Mouse (Mus musculus) embryonic facial prominence, embryonic 14.5 days (tissue): Measurements from ENCODE around the gene Crb2. TPM values are rescaled to one million over a fixed set of nuclear protein-coding genes. Genes with fewer than 3 reads are reported as not detected.

Experiments used
- ATAC-seq: fragments of 200-750 bp; cut with Nextera tagmentation; 2 replicates; pipeline ENCODE4 v1.8.0; 2017; ENCODE audit warnings: low read depth, moderate number of reproducible peaks, moderate TSS enrichment
- DNase-seq: peaks from one replicate; pipeline ENCODE4 v3.0.0-alpha.2; 2015; ENCODE audit warnings: low spot score
- H3K27ac ChIP-seq: fragments of 300-500 bp; sonication (generic); replicated peaks from 2 replicates; pipeline ENCODE4 v1.5.1; 2014; ENCODE audit warnings: low read depth, mild to moderate bottlenecking, low read length, moderate library complexity
- H3K27me3 ChIP-seq: fragments of 300-500 bp; sonication (generic); replicated peaks from 2 replicates; pipeline ENCODE4 v1.6.1; 2014; ENCODE audit warnings: low read length; ENCODE audit not compliant: control insufficient read depth, insufficient read depth
- H3K36me3 ChIP-seq: fragments of 300-500 bp; sonication (generic); 2 replicates; pipeline ENCODE4 v1.6.1; 2014; ENCODE audit warnings: low read length, mixed read lengths; ENCODE audit not compliant: control insufficient read depth, insufficient read depth
- H3K4me1 ChIP-seq: fragments of 300-500 bp; sonication (generic); 2 replicates; pipeline ENCODE4 v1.6.1; 2014; ENCODE audit warnings: antibody characterized with exemption, low read length; ENCODE audit not compliant: control insufficient read depth, insufficient read depth
- H3K4me2 ChIP-seq: fragments of 300-500 bp; sonication (generic); 2 replicates; pipeline ENCODE4 v1.6.1; 2014; ENCODE audit warnings: low read depth, mild to moderate bottlenecking, low read length, moderate library complexity, mixed read lengths
- H3K4me3 ChIP-seq: fragments of 300-500 bp; sonication (generic); 2 replicates; pipeline ENCODE4 v1.5.1; 2014; ENCODE audit warnings: low read depth, mild to moderate bottlenecking, low read length
- H3K9ac ChIP-seq: fragments of 300-500 bp; sonication (generic); 2 replicates; pipeline ENCODE4 v1.6.1; 2014; ENCODE audit warnings: low read depth, mild to moderate bottlenecking, low read length, moderate library complexity, mixed read lengths
- H3K9me3 ChIP-seq: fragments of 300-500 bp; sonication (generic); 2 replicates; pipeline ENCODE4 v1.6.1; 2016; ENCODE audit warnings: low read length; ENCODE audit not compliant: control insufficient read depth
- WGBS: fragments of 180-500 bp; shearing (Covaris S2); extraction: QIAGEN DNeasy Blood & Tissue Kit; methylation state at CpG from one replicate; pipeline ENCODE4 v1.1.7; 2014; 5-methylcytosine and 5-hydroxymethylcytosine counted together
- polyA plus RNA-seq: library from polyadenylated mRNA; unstranded; fragments of >200 nt; fragmentation: Nextera tagmentation; extraction: Ambion mirVana; gene quantifications from 2 replicates; pipeline ENCODE4 v1.2.1, GENCODE M21; 2014

Gene Crb2
- polyA plus RNA-seq, 1 experiment from 2014 or later: 0.18 TPM

DNA sequence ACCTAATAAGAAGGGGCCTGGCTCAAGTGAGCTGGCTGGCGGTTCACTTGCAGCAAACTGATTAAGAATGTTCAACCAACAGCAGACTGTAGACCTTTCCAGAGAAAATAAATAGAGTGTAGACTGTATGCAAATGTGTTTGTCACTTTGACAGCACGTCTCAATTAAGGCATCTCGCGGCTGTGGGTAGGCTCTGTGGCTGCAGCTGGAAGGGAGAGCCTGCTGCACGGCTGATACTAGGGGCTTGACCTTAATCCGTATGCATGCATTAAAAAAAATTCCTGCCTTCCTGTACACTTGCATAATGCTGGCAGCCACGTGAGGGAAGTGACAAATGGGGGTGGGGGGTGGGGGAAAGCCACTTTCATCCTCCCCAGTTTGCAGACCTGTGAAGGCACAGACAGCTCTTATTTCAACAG is 66.1 kb downstream of the Crb2 start:
- H3K9me3 ChIP-seq: no peaks in the 10 kb centered on the region
- DNase-seq: peak; percentile 69
- WGBS: 11% methylated on average over 7 of the region's 7 CpGs
- peak; percentile 50; the same call in 1 of the 2 replicates for ATAC-seq
- H3K4me2 ChIP-seq: no peak overlapping the region
- H3K36me3 ChIP-seq: peaks cover 13% of the 10 kb centered on the region; the same call in 1 of the 2 replicates
- H3K4me1 ChIP-seq: peaks cover 9% of the 10 kb centered on the region
- H3K27me3 ChIP-seq: no peaks in the 10 kb centered on the region
- no peak overlapping the region for H3K4me3 ChIP-seq
- peak overlapping the region; percentile 30; the same call in 1 of the 2 replicates for H3K9ac ChIP-seq
- H3K27ac ChIP-seq: peak overlapping the region; percentile 33

DNA sequence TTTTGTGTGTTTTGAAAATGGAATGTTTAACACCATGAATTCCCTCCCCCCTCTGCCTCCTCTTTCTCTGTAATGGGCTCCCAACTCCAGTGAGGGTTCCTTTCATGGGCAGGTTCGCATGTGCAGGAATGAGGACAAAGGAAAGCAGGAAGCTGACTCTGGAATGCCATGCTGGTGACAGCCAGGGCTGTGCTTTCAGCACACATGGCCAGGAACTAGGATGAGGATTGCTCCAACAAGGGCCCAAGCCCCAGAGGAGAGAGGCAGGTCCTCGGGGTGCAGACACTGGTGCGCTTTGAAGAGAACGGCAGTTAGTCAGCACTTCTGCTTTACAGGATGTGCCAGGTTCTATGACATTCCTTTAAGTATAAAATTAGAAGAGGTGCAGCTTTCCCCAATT is 66.7 kb downstream of the Crb2 start:
- 23% methylated on average over 4 of the region's 4 CpGs for WGBS
- H3K27me3 ChIP-seq: no peaks in the 10 kb centered on the region
- no peak for DNase-seq
- H3K4me3 ChIP-seq: no peak overlapping the region
- H3K4me1 ChIP-seq: peaks cover 9% of the 10 kb centered on the region
- no peaks in the 10 kb centered on the region for H3K9me3 ChIP-seq
- no peak for ATAC-seq
- H3K27ac ChIP-seq: no peak overlapping the region
- no peak overlapping the region for H3K4me2 ChIP-seq
- peaks cover 13% of the 10 kb centered on the region; the same call in 1 of the 2 replicates for H3K36me3 ChIP-seq
- H3K9ac ChIP-seq: no peak overlapping the region

Other genes with a start within 250 kb of the Crb2 start
- gene Strbp, start 72.4 kb upstream of the Crb2 start, polyA plus RNA-seq: 35.5 and 38.1 TPM in 2 replicates